Mouse (Mus musculus) spleen, embryonic (tissue): ENCODE measurements at regions not wholly inside any gene's neighbourhood (a gene's known extent, or its start where the extent isn't known, plus 50 kb on each side); places are given as distances from the start of the nearest gene placed in this dataset.

Experiments used
- CTCF ChIA-PET: fragments of 350-600 bp; sonication (Branson Sonifier 250); formaldehyde crosslinking; loops from one replicate; lab custom pipeline; 2022; lab: Charles Lee

DNA sequence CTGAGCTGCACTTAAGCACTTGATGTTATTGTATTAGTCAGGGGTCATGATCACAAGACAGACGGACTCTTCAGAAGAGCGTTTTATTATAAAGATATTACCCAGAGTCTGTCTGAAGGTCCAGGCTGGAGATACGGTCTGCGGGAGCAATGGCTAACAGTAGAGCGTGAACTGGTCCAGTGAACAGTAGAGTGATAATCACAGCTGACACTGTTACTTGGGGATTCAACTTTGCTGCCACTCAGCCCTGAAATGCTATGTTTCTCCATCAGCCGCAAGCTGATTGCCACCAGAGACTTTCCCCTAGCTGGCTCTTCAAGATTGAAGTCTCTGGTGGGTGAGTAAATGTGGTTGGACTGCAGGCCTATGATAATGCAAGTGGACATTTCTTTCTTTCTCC is 133.1 kb upstream of the Zc3h12c start:
- CTCF ChIA-PET: interaction anchor here (0.7 kb wide), 1 partner anchor 1528 kb away, joined by 3 read pairs; no protein-coding TSS in a partner anchor

DNA sequence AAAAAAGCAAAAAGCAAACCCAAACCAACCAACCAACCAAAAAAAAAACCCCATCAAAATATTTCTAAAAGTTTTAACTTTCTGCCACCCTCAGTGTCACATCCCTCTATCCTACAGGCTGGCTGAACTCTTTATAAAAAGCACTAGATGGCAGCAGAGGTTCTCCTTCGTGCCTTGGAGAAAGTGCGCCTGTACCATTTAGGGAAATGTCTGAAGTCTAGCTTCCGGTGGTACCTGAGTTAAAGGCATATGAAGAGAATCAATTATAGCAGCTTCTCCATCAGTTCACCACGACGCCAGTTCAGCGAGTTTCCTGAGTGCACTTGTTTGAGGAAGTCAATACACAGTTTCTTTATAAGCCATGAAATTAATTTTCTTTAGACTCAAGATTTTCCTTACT is 130.0 kb upstream of the Zc3h12c start:
- CTCF ChIA-PET: interaction anchor here (0.7 kb wide), 1 partner anchor 238 kb away, joined by 3 read pairs; no protein-coding TSS in a partner anchor

DNA sequence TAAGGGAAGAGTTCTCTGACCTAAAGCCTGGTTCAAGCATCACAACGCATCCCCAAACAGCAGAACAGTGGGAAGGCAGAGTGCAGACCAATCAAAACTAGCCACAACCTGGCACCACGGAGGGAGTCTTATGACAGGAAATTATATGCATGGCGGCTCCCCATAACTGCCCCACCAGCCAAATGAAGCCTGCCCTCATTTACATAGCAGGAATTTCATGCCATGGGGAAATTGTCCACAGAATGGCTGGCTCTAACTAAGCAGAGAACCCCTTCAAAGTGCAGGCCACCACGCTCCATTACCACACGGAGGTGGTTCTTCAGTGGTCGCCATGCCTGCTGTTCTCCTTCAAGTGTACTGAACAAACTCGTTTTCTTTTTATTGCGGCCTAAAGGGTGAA is 126.3 kb upstream of the Zc3h12c start:
- CTCF ChIA-PET: no interaction called here

- CTCF ChIA-PET: no interaction called here
Measured at GRCm38 (mm10) chr9:52289069-52289468, 120.7 kb upstream of the Zc3h12c start.

- CTCF ChIA-PET: interaction anchor here (0.6 kb wide), 1 partner anchor 177 kb away, joined by 6 read pairs; no protein-coding TSS in a partner anchor
Measured at GRCm38 (mm10) chr9:52287761-52288275, 119.4 kb upstream of the Zc3h12c start.

GRCm38 (mm10) chr9:52287246-52287651 is 118.9 kb upstream of the Zc3h12c start:
- CTCF ChIA-PET: interaction anchor here (0.7 kb wide), 1 partner anchor 515 kb away, joined by 3 read pairs; no protein-coding TSS in a partner anchor

GRCm38 (mm10) chr9:52286104-52286503 is 117.7 kb upstream of the Zc3h12c start:
- CTCF ChIA-PET: interaction anchor here (0.6 to 0.9 kb wide), 2 partner anchors 1178 to 1264 kb away, joined by 5 to 20 read pairs; no protein-coding TSS in a partner anchor

DNA sequence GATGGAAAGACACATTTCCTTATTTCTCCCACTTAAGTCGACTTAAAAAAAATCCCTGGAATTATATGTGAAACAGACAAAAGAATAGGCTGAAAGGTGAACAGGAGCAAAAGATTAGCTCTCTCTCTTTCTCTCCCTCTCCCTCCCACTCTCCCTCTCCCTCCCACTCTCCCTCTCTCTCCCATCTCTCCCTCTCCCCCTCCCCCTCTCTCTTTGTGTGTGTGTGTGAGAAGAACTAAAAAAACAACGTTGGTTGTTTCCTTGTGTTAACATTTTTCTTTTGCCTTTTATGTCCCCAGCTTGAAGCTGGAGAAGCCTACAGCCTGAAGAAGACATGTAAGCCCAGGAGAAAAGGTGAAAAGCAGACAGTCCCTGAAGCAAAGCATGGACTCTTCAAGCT is 115.2 kb upstream of the Zc3h12c start:
- CTCF ChIA-PET: no interaction called here

DNA sequence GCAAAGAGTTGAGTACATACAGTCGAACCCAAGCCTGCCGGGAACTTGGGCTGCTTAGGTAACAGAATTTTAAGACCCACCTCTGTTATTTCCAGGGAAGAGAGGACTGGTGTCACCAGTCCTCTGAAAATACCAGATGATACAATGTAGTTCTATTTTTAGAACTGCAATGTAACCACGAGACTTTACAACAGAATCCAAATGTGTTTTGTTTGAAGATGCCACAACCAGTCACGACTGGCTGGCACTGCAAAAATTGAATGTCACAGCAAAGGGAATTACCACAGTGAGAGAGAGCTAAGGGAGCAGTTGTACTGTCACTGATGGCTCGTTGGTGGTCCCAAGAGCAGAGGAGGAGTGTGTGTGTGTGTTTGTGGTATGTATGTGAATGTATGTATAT is 112.6 kb upstream of the Zc3h12c start:
- CTCF ChIA-PET: no interaction called here

DNA sequence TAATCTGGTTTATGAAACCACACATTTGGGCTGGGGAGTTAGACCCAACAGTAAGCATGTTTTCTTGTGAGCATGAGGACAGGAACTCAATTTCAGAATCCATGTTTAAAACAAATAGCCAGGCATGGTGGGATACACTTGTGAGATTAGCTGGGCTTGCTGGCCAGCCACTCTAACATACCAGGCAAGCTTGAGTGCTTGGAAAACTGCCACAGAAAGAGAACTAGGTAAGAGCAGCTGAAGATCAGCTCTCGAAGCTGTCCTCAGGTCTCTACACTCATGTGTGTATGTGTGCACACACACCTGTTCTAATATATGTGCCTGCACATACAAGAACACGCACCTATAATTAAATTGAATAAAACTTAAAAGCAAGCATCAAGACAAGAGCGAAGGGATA is 112.2 kb upstream of the Zc3h12c start:
- CTCF ChIA-PET: no interaction called here

- CTCF ChIA-PET: no interaction called here
Measured at GRCm38 (mm10) chr9:52278701-52279023, 110.3 kb upstream of the Zc3h12c start.

GRCm38 (mm10) chr9:52277954-52278700 is 109.8 kb upstream of the Zc3h12c start:
- CTCF ChIA-PET: interaction anchor here (0.6 kb wide), 1 partner anchor 18 kb away, joined by 3 read pairs; no protein-coding TSS in a partner anchor

DNA sequence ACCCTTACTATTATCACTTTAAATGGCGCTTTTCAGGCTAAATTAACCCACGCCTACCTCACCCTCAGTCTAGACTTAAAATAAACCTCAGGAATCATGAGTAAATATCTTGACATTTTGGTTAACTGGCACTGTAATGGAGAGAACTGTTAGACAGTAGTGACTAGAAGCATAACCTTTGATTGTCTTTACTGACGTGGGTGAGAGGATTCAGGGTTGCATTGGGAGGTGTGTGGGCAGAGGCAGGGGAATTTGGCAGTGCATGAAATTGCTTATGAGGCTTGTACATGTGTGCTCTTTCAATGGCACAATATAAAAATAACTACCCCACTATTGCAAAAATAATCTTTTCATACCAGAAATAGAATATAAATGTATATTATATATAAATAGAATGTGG is 105.6 kb upstream of the Zc3h12c start:
- CTCF ChIA-PET: no interaction called here

DNA sequence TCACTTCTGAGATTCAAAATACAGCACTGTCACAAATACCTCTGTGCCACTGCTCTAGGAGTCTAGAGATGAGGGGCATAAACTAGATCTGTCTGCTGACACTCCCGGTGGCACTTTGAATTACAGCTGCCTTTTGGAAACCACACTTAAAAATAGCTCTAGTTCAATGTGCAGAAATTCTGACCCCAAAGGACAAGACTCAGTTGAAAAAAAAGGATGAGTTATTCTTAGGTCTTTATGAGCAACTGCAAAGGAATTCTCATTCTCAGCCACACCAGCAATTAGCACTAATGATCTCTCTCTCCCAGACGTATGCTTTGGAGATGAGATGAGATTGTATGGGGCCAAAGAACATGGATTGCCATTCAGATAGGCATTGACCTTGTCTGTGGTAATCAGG is 104.3 kb upstream of the Zc3h12c start:
- CTCF ChIA-PET: no interaction called here

DNA sequence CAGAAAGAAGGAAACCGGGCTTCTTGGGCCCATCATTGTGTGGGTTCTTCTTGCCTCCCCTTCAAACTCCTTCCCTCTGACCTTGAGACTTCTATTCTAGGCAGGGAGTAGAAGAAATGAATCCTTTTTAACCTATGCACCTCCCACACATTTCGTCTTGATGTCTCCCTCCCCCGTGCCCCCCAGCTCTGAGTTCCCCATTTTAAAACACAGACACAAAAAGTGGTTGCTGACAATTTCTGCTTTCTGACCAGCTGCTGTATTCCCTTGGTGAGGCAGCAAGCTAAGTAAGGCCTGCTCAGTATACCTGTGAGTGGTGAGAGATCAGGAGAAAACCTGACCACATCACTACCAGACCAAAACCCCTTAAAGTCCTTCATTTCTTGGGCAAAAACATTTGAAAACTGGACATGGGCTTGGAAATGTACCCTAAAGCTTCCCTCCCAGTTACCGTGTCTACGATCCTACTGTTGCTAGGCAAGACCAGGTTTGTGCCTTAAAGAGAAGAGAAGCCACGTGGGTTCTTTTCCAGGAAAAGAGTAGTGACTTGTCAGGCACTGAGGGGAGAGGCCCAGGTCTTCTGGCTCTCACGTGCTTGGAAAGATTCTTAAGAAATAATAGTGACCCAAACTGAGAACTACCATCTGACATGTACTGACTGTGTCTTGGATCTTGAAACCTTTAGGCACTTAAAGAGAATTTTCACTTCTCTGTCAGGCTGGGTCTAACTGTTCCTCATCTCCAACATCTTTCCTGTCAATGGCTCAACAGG is 103.2 kb upstream of the Zc3h12c start:
- CTCF ChIA-PET: no interaction called here

- CTCF ChIA-PET: interaction anchor here (0.7 kb wide), 1 partner anchor 9 kb away, joined by 4 read pairs; no protein-coding TSS in a partner anchor
Measured at GRCm38 (mm10) chr9:52261538-52261937, 93.2 kb upstream of the Zc3h12c start.

- CTCF ChIA-PET: no interaction called here
Measured at GRCm38 (mm10) chr9:52259459-52259858, 91.1 kb upstream of the Zc3h12c start.

DNA sequence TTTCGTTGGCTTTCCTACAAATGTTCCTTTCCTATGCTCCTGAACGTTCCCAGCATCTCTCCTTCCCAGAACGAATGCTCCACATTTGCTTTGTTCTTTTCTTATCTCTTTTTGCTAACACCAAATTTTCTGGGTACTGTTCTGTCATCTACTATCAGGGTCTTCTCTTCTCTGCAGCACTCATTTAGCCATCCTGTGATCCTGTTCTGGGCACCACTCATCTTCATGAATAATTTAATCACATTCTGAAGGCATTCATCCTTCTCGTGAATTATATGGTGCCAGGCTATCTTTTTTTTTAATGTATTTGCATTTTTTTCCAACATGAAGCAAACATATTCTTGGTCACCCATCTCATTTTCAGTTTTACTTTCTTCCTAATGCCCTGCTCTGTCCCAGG is 87.3 kb upstream of the Zc3h12c start:
- CTCF ChIA-PET: no interaction called here

- CTCF ChIA-PET: no interaction called here
Measured at GRCm38 (mm10) chr9:52254475-52254874, 86.1 kb upstream of the Zc3h12c start.

GRCm38 (mm10) chr9:52251455-52251854 is 83.1 kb upstream of the Zc3h12c start:
- CTCF ChIA-PET: no interaction called here

DNA sequence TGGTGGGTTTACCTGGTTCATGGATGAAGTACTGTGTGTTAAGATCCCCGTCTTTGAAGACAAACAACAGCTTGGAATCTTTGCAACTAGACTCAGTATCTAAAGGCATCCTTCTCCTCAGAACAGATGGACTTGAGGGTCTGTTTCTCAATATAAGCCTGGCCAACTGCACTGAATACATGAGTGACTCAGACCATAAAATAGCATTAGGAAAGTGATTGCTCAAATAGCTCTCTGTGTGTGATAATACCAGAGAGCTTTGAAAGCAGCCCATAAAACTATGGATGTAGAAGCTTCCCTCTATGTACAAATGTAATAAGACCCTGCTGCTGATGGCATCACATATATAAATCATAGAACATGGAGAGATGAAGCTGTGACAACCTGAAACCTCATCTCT is 78.3 kb upstream of the Zc3h12c start:
- CTCF ChIA-PET: no interaction called here

GRCm38 (mm10) chr9:52244081-52244480 is 75.7 kb upstream of the Zc3h12c start:
- CTCF ChIA-PET: interaction anchor here (0.6 kb wide), 1 partner anchor 108 kb away, joined by 3 read pairs; no protein-coding TSS in a partner anchor
